Mouse (Mus musculus): ENCODE results near the gene 1110059G10Rik. TPM values are rescaled to one million over a fixed set of nuclear protein-coding genes. Genes with fewer than 3 reads are reported as not detected.

Gene 1110059G10Rik
- polyA plus RNA-seq (2014; fragmentation: Illumina TruSeq; extraction: RNeasy Lipid Tissue Mini Kit (QIAGEN cat#74804); ENCODE audit: low read depth, low replicate concordance) = 19.2 TPM

DNA sequence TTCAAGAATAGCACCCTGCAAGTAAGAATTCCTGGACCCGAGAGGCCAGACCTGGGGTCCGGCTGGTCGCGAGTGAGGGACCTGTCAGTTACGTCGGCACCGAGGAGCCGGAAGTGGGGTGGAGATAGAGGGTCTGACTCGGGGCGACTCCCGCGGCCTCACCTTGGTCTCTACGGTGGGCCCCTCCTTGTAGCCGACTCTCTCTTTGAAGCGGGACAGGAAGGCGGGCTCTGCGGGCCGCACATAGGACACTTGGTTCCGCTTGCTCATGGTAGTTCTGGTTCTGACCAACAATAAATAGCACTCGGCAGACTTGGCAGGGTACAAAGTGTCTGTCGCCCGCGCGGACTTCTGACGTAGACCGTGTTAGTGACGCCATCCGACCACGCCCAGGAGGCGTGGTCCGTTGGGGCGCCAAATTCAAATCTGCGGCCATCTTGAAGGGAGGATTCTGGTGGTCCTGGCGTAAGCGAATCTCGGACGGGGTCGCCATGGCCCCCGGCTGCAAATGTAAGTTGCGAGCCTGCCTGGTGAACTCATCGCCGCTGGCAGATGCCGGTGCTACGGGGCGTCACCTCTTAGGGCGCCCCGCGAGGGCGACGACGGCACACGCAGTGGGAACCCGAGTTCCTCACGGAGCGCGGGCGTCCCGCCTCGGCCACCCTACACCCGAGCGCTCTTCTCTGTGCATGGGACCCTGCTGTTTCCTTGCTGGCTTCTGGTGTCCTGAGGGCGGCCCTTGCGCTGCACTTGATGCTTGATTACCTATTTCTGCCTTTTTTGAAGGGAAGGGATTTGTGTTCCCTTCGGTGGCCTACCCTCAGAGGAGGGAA, at the start of gene 1110059G10Rik, which contains the start of gene Kif15:
Gene 1110059G10Rik (minus strand): TSS at position 358 of the 833 bp plus-strand sequence.
Gene Kif15 (plus strand): TSS at position 404 of the 833 bp plus-strand sequence.

DNA sequence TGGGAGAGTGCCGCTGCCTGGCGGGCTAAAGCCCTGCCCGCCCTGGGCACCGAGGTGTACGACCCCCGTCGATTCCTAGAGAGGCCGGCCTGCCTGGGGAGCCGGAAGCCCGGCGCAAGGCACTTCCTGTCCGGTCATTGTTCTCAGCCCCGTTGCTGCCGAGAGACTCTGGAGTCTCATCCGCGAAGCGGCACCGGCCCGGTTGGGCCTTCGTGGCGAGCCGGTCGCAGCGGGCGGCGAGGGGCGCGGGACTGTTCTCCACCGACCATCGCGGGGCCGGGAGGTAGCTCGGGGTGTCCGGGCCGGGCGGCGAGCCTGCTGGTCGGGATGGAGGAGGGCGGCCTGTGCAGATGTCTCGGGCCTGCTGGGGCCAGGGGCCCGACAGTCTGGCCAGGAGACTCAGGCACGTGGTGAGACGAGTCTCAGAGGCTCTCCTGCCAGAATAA, 27.8 kb downstream of the 1110059G10Rik start, which contains the start of gene Zfp105:
Gene Zfp105 (plus strand): TSS at position 137 of the 446 bp plus-strand sequence.

Other genes starting within 250 kb of the 1110059G10Rik start
- 0.98 TPM for gene Topaz1, start 203.7 kb downstream of the 1110059G10Rik start, polyA plus RNA-seq (2014; fragmentation: Illumina TruSeq; extraction: RNeasy Lipid Tissue Mini Kit (QIAGEN cat#74804); ENCODE audit: low read depth, low replicate concordance)
- gene Tcaim, start 145.5 kb downstream of the 1110059G10Rik start, polyA plus RNA-seq (2014; fragmentation: Illumina TruSeq; extraction: RNeasy Lipid Tissue Mini Kit (QIAGEN cat#74804); ENCODE audit: low read depth, low replicate concordance) = 8.5 TPM
- gene Gm35549, start 107.0 kb downstream of the 1110059G10Rik start, polyA plus RNA-seq (2014; fragmentation: Illumina TruSeq; extraction: RNeasy Lipid Tissue Mini Kit (QIAGEN cat#74804); ENCODE audit: low read depth, low replicate concordance) = not detected
- gene Zfp445, start 85.0 kb downstream of the 1110059G10Rik start, polyA plus RNA-seq (2014; fragmentation: Illumina TruSeq; extraction: RNeasy Lipid Tissue Mini Kit (QIAGEN cat#74804); ENCODE audit: low read depth, low replicate concordance) = 54.5 TPM
- 21.1 TPM for gene Zkscan7, start 65.3 kb downstream of the 1110059G10Rik start, polyA plus RNA-seq (2014; fragmentation: Illumina TruSeq; extraction: RNeasy Lipid Tissue Mini Kit (QIAGEN cat#74804); ENCODE audit: low read depth, low replicate concordance)
- 6.3 TPM for gene Zfp105, start 27.9 kb downstream of the 1110059G10Rik start, polyA plus RNA-seq (2014; fragmentation: Illumina TruSeq; extraction: RNeasy Lipid Tissue Mini Kit (QIAGEN cat#74804); ENCODE audit: low read depth, low replicate concordance)
- 2.4 TPM for gene Kif15, start within 50 bp of the 1110059G10Rik start, polyA plus RNA-seq (2014; fragmentation: Illumina TruSeq; extraction: RNeasy Lipid Tissue Mini Kit (QIAGEN cat#74804); ENCODE audit: low read depth, low replicate concordance)
- gene Tmem42, start 70.3 kb upstream of the 1110059G10Rik start, polyA plus RNA-seq (2014; fragmentation: Illumina TruSeq; extraction: RNeasy Lipid Tissue Mini Kit (QIAGEN cat#74804); ENCODE audit: low read depth, low replicate concordance) = 19.9 TPM
- gene Tgm4, start 83.7 kb upstream of the 1110059G10Rik start, polyA plus RNA-seq (2014; fragmentation: Illumina TruSeq; extraction: RNeasy Lipid Tissue Mini Kit (QIAGEN cat#74804); ENCODE audit: low read depth, low replicate concordance) = 0.84 TPM
- gene Zdhhc3, start 162.2 kb upstream of the 1110059G10Rik start, polyA plus RNA-seq (2014; fragmentation: Illumina TruSeq; extraction: RNeasy Lipid Tissue Mini Kit (QIAGEN cat#74804); ENCODE audit: low read depth, low replicate concordance) = 47.6 TPM
- gene Exosc7, start 162.2 kb upstream of the 1110059G10Rik start, polyA plus RNA-seq (2014; fragmentation: Illumina TruSeq; extraction: RNeasy Lipid Tissue Mini Kit (QIAGEN cat#74804); ENCODE audit: low read depth, low replicate concordance) = 31.2 TPM
- gene Clec3b, start 199.9 kb upstream of the 1110059G10Rik start, polyA plus RNA-seq (2014; fragmentation: Illumina TruSeq; extraction: RNeasy Lipid Tissue Mini Kit (QIAGEN cat#74804); ENCODE audit: low read depth, low replicate concordance) = 189 TPM

Measured in adipose tissue, adult 10 weeks (tissue).